Mouse (Mus musculus) neural tube, embryonic 14.5 days (tissue): ENCODE results near the gene Serpinb11. TPM values are rescaled to one million over a fixed set of nuclear protein-coding genes. Genes with fewer than 3 reads are reported as not detected.

Experiments
- ATAC-seq: fragments of 200-750 bp; cut with Nextera tagmentation; 2 replicates; pipeline ENCODE4 v1.8.0; 2017; ENCODE audit warnings: low read depth, mild to moderate bottlenecking, moderate TSS enrichment, moderate library complexity
- H3K27ac ChIP-seq: fragments of 300-500 bp; sonication (generic); 2 replicates; pipeline ENCODE4 v1.5.1; 2014; ENCODE audit warnings: low read depth, mild to moderate bottlenecking, control low read depth, low read length, moderate library complexity, mixed read lengths
- H3K27me3 ChIP-seq: fragments of 300-500 bp; sonication (generic); 2 replicates; pipeline ENCODE4 v1.6.1; 2014; ENCODE audit warnings: low read length; ENCODE audit not compliant: control insufficient read depth, insufficient read depth
- H3K36me3 ChIP-seq: fragments of 300-500 bp; sonication (generic); 2 replicates; pipeline ENCODE4 v1.6.1; 2014; ENCODE audit warnings: low read length, mixed read lengths; ENCODE audit not compliant: control insufficient read depth, insufficient read depth
- H3K4me1 ChIP-seq: fragments of 300-500 bp; sonication (generic); 2 replicates; pipeline ENCODE4 v1.6.1; 2014; ENCODE audit warnings: low read length; ENCODE audit not compliant: control insufficient read depth, insufficient read depth
- H3K4me2 ChIP-seq: fragments of 300-500 bp; sonication (generic); 2 replicates; pipeline ENCODE4 v1.6.1; 2014; ENCODE audit warnings: mild to moderate bottlenecking, low read depth, low read length, control low read depth
- H3K4me3 ChIP-seq: fragments of 300-500 bp; sonication (generic); 2 replicates; pipeline ENCODE4 v1.5.1; 2014; ENCODE audit warnings: low read depth, low read length, control low read depth, mixed read lengths
- H3K9ac ChIP-seq: fragments of 300-500 bp; sonication (generic); replicated peaks from 2 replicates; pipeline ENCODE4 v1.6.1; 2014; ENCODE audit warnings: low read depth, mild to moderate bottlenecking, control low read depth, low read length, mixed read lengths
- H3K9me3 ChIP-seq: fragments of 300-500 bp; sonication (generic); 2 replicates; pipeline ENCODE4 v1.6.1; 2016; ENCODE audit warnings: low read length; ENCODE audit not compliant: control insufficient read depth
- WGBS: fragments of 180-500 bp; shearing (Covaris S2); extraction: QIAGEN DNeasy Blood & Tissue Kit; methylation state at CpG from one replicate; pipeline ENCODE4 v1.1.7; 2014; 5-methylcytosine and 5-hydroxymethylcytosine counted together
- polyA plus RNA-seq: library from polyadenylated mRNA; unstranded; fragments of >200 nt; fragmentation: Nextera tagmentation; extraction: Ambion mirVana; gene quantifications from 2 replicates; pipeline ENCODE4 v1.2.1, GENCODE M21; 2014

Serpinb11 gene
- polyA plus RNA-seq, 1 experiment from 2014 or later = not detected

- H3K4me1 ChIP-seq = no peaks in the 10 kb centered on the region
- no peak for ATAC-seq
- no peaks in the 10 kb centered on the region for H3K9me3 ChIP-seq
- H3K27me3 ChIP-seq = no peaks in the 10 kb centered on the region
- no peak overlapping the region for H3K4me3 ChIP-seq
- no peak overlapping the region for H3K27ac ChIP-seq
- no peaks in the 10 kb centered on the region for H3K36me3 ChIP-seq
- H3K9ac ChIP-seq = no peak overlapping the region
- H3K4me2 ChIP-seq = no peak overlapping the region
These were observed 20.5 kb downstream of the Serpinb11 start for GRCm38 (mm10) chr1:107381491-107381890.

DNA sequence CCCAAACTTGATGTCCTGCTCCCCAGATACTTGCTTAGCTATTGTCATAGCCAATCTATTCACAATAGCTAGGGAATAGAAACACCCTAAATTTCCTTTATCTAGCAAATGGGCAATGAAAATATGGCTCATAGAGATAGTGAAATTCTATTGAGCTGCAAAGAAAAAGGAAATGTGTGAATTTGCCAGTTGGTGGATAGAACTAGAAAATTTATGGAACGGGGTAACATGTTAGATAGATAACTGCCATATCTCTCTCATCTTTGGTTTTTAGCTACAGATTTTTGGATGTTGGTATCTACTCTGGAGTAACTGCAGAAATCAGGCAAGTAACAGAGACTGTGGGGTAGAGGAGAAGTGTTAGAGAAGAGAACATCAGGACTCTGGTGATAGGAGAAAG is 21.4 kb downstream of the Serpinb11 start:
- Histone ChIP-seq H3K4me3 (no peak overlapping the region), H3K36me3 (no peaks in the 10 kb centered on the region), H3K27ac (no peak overlapping the region), H3K4me1 (no peaks in the 10 kb centered on the region), H3K4me2 (no peak overlapping the region), H3K27me3 (no peaks in the 10 kb centered on the region), H3K9ac (no peak overlapping the region), H3K9me3 (no peaks in the 10 kb centered on the region)
- 90% methylated on average over 1 of the region's 1 CpGs for WGBS
- ATAC-seq = no peak

DNA sequence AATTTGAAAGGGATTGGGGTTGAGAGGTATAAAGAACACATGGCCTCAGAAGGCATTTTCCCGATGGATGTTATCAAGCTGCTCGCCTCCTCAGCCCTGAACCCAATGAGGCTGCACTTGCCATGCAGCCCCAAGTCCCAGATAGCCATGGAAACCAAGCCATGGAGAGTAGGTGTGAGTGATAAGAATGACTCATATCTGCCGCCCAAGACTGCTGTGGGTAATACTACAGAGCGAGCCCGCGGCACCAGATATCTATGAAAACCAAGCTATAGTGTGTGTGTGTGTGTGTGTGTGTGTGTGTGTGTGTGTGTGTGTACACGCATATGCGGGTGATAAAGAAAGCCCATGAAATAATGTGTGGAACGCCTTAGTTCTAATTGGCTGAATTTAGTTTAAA is 23.5 kb downstream of the Serpinb11 start:
- H3K9ac ChIP-seq = no peak overlapping the region
- no peaks in the 10 kb centered on the region for H3K9me3 ChIP-seq
- WGBS = 95% methylated on average over 9 of the region's 9 CpGs
- no peaks in the 10 kb centered on the region for H3K27me3 ChIP-seq
- H3K4me3 ChIP-seq = no peak overlapping the region
- H3K4me1 ChIP-seq = no peaks in the 10 kb centered on the region
- H3K4me2 ChIP-seq = no peak overlapping the region
- ATAC-seq = no peak
- H3K27ac ChIP-seq = no peak overlapping the region
- no peaks in the 10 kb centered on the region for H3K36me3 ChIP-seq

GRCm38 (mm10) chr1:107389753-107390152 is 28.8 kb downstream of the Serpinb11 start:
- H3K4me3 ChIP-seq = no peak overlapping the region
- H3K9me3 ChIP-seq = no peaks in the 10 kb centered on the region
- WGBS = 92% methylated on average over 2 of the region's 2 CpGs
- no peaks in the 10 kb centered on the region for H3K4me1 ChIP-seq
- no peak overlapping the region for H3K9ac ChIP-seq
- ATAC-seq = no peak
- no peak overlapping the region for H3K4me2 ChIP-seq
- H3K27ac ChIP-seq = no peak overlapping the region
- no peaks in the 10 kb centered on the region for H3K27me3 ChIP-seq
- no peaks in the 10 kb centered on the region for H3K36me3 ChIP-seq

DNA sequence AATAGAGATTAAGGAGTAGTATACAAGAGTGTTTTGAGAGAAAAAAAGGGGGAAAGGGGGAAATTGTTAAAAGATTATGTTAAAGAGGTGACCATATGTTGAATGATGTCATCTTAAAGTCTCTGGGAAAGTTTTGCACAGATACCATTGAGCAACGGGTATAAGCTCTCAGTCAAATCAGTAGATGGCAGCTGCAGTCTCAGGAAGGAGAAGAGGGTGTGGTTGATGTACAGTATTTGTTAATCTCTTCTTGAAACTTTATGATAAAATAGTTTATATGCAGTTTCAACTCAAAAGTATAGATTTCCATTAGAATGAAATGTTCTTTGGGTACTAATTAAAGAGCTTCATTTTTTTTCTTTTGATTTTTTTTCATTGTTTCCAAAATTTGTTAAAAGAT is 36.5 kb downstream of the Serpinb11 start:
- H3K36me3 ChIP-seq = no peaks in the 10 kb centered on the region
- H3K4me3 ChIP-seq = no peak overlapping the region
- 95% methylated on average over 1 of the region's 1 CpGs for WGBS
- no peak overlapping the region for H3K4me2 ChIP-seq
- no peaks in the 10 kb centered on the region for H3K9me3 ChIP-seq
- no peak overlapping the region for H3K9ac ChIP-seq
- no peak overlapping the region for H3K27ac ChIP-seq
- H3K27me3 ChIP-seq = no peaks in the 10 kb centered on the region
- no peaks in the 10 kb centered on the region for H3K4me1 ChIP-seq
- ATAC-seq = no peak

DNA sequence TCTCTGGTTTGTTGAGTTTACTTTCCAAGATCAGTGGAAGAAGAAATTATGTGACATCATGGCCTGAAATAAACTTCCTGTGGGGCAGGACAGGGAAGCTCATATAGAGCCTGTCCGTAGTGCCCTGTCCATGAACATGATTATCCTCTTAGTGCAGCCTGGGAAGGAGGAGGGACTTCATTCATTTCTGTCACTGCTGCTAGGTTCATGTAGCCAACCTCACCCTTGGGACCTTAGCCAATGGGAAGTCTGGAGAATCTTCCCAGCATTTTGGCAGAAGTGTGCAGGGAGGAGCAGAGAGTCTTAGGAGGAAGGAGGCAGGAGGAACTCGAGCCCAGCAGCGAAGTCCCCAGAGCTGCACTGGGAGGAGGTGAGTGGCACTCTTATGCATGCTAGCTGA is 38.4 kb downstream of the Serpinb11 start, which contains the start of gene Serpinb7:
Gene Serpinb7 (plus strand): TSS at position 301 of the 400 bp plus-strand sequence.
- no peaks in the 10 kb centered on the region for H3K36me3 ChIP-seq
- H3K27me3 ChIP-seq = no peaks in the 10 kb centered on the region
- no peak within 1 kb of the TSS for H3K27ac ChIP-seq
- no peak within 1 kb of the TSS for H3K4me3 ChIP-seq
- 88% methylated on average over 3 of the region's 3 CpGs for WGBS
- H3K4me1 ChIP-seq = no peaks in the 10 kb centered on the region
- no peak within 1 kb of the TSS for H3K4me2 ChIP-seq
- no peak within 1 kb of the TSS for H3K9ac ChIP-seq
- H3K9me3 ChIP-seq = no peaks in the 10 kb centered on the region
- no peak for ATAC-seq

DNA sequence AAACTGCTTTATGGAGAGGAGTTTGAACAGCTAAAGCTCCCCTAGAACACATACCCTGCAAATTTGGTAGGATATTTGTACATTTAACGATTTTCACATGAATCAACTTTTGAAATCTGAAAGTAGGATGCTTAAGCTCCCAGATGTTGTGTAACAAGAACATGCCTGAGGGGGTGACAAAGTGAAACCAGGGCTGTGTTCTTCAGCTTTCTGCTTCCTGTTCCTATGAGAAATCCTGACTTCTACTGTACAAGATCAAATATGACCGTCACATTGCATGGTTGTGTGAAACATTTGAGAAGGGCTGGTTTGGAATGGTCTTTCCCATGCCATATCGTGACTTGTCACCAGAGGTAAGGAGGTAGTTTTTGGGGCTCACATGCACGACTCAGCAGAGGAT is 41.1 kb downstream of the Serpinb11 start:
- Histone ChIP-seq H3K4me1 (no peaks in the 10 kb centered on the region), H3K9ac (no peak overlapping the region), H3K27ac (no peak overlapping the region), H3K4me3 (no peak overlapping the region), H3K9me3 (no peaks in the 10 kb centered on the region), H3K27me3 (no peaks in the 10 kb centered on the region), H3K4me2 (no peak overlapping the region), H3K36me3 (no peaks in the 10 kb centered on the region)
- no peak for ATAC-seq
- 88% methylated on average over 4 of the region's 4 CpGs for WGBS

DNA sequence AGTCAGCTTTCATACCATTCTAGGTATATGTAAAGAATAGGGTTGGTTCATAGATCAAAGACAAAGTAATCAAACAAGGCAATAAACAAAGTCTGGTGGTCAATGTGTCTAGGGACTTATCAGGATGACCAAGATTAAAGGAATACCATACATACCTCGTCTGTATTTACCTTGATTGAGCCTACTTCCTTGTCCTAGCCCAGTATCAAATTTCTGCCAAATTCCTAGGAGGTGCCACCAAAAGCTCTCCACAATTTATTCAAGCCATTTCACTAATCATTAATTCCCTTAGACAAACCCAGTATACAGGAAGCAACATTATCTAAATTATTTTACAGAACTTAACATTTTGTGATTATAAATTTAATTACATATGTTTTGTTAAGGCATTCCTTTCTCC is 53.7 kb downstream of the Serpinb11 start:
- H3K27me3 ChIP-seq = no peaks in the 10 kb centered on the region
- no peaks in the 10 kb centered on the region for H3K4me1 ChIP-seq
- ATAC-seq = no peak
- H3K4me2 ChIP-seq = no peak overlapping the region
- WGBS = 51% methylated on average over 1 of the region's 1 CpGs
- no peaks in the 10 kb centered on the region for H3K36me3 ChIP-seq
- no peaks in the 10 kb centered on the region for H3K9me3 ChIP-seq
- no peak overlapping the region for H3K9ac ChIP-seq
- H3K27ac ChIP-seq = no peak overlapping the region
- H3K4me3 ChIP-seq = no peak overlapping the region

- ATAC-seq = no peak
- Histone ChIP-seq H3K27me3 (no peaks in the 10 kb centered on the region), H3K4me1 (no peaks in the 10 kb centered on the region), H3K4me3 (no peak overlapping the region), H3K9ac (no peak overlapping the region), H3K4me2 (no peak overlapping the region), H3K9me3 (no peaks in the 10 kb centered on the region), H3K36me3 (no peaks in the 10 kb centered on the region), H3K27ac (no peak overlapping the region)
- 85% methylated on average over 4 of the region's 4 CpGs for WGBS
These were observed 61.5 kb downstream of the Serpinb11 start for GRCm38 (mm10) chr1:107422487-107422886.
